Mouse (Mus musculus) hindbrain, embryonic 16.5 days (tissue): ENCODE data around the gene Mettl6. TPM values are rescaled to one million over a fixed set of nuclear protein-coding genes. Genes with fewer than 3 reads are reported as not detected.

ENCODE experiments used
- ATAC-seq: fragments of 200-750 bp; cut with Nextera tagmentation; 2 replicates; pipeline ENCODE4 v1.8.0; 2017; ENCODE audit warnings: moderate TSS enrichment, moderate library complexity
- H3K27ac ChIP-seq: fragments of 300-500 bp; sonication (generic); 2 replicates; pipeline ENCODE4 v1.5.1; 2014; ENCODE audit warnings: low read depth, mild to moderate bottlenecking, control low read depth, low read length, moderate library complexity
- H3K27me3 ChIP-seq: fragments of 300-500 bp; sonication (generic); replicated peaks from 2 replicates; pipeline ENCODE4 v1.6.1; 2014; ENCODE audit warnings: low read length; ENCODE audit not compliant: control insufficient read depth, insufficient read depth
- H3K36me3 ChIP-seq: fragments of 300-500 bp; sonication (generic); 2 replicates; pipeline ENCODE4 v1.6.1; 2014; ENCODE audit warnings: mild to moderate bottlenecking, low read length, moderate library complexity, mixed read lengths; ENCODE audit not compliant: control insufficient read depth, insufficient read depth
- H3K4me1 ChIP-seq: fragments of 300-500 bp; sonication (generic); 2 replicates; pipeline ENCODE4 v1.6.1; 2014; ENCODE audit warnings: low read depth, low read length; ENCODE audit not compliant: control insufficient read depth, insufficient read depth
- H3K4me2 ChIP-seq: fragments of 300-500 bp; sonication (generic); 2 replicates; pipeline ENCODE4 v1.6.1; 2014; ENCODE audit warnings: mild to moderate bottlenecking, low read length, control low read depth, moderate library complexity
- H3K4me3 ChIP-seq: fragments of 300-500 bp; sonication (generic); 2 replicates; pipeline ENCODE4 v1.5.1; 2014; ENCODE audit warnings: mild to moderate bottlenecking, low read length, control low read depth, moderate library complexity
- H3K9ac ChIP-seq: fragments of 300-500 bp; sonication (generic); 2 replicates; pipeline ENCODE4 v1.6.1; 2014; ENCODE audit warnings: low read depth, mild to moderate bottlenecking, control low read depth, low read length, moderate library complexity
- H3K9me3 ChIP-seq: fragments of 300-500 bp; sonication (generic); 2 replicates; pipeline ENCODE4 v1.6.1; 2014; ENCODE audit warnings: mild to moderate bottlenecking, low read length, moderate library complexity; ENCODE audit not compliant: control insufficient read depth
- WGBS: fragments of 180-500 bp; shearing (Covaris S2); extraction: QIAGEN DNeasy Blood & Tissue Kit; methylation state at CpG from one replicate; pipeline ENCODE4 v1.1.7; 2014; 5-methylcytosine and 5-hydroxymethylcytosine counted together
- polyA plus RNA-seq: library from polyadenylated mRNA; unstranded; fragments of >200 nt; fragmentation: Nextera tagmentation; extraction: Ambion mirVana; gene quantifications from 2 replicates; pipeline ENCODE4 v1.2.1, GENCODE M21; 2015

Gene Mettl6
- polyA plus RNA-seq = 36.9 and 38.5 TPM in 2 replicates

- WGBS = under 1% methylated on average over 46 of the region's 49 CpGs
- Histone ChIP-seq H3K27ac (peak within 1 kb of the TSS; percentile 84), H3K4me2 (peak within 1 kb of the TSS; percentile 85), H3K27me3 (no peaks in the 10 kb centered on the region), H3K9me3 (no peaks in the 10 kb centered on the region), H3K36me3 (no peaks in the 10 kb centered on the region), H3K4me3 (peak within 1 kb of the TSS; percentile 80), H3K4me1 (peaks cover 29% of the 10 kb centered on the region), H3K9ac (peak within 1 kb of the TSS; percentile 89)
- ATAC-seq = peak; percentile 97
Observed at GRCm38 (mm10) chr14:31494975-31495455, at the start of gene Mettl6. Mettl6 (minus strand) TSS chr14:31495040.

- no peak overlapping the region for H3K27ac ChIP-seq
- H3K9ac ChIP-seq = no peak overlapping the region
- no peaks in the 10 kb centered on the region for H3K9me3 ChIP-seq
- no peak overlapping the region for H3K4me2 ChIP-seq
- H3K36me3 ChIP-seq = no peaks in the 10 kb centered on the region
- WGBS = 82% methylated on average over 11 of the region's 11 CpGs
- ATAC-seq = no peak
- no peaks in the 10 kb centered on the region for H3K27me3 ChIP-seq
- H3K4me3 ChIP-seq = no peak overlapping the region
- H3K4me1 ChIP-seq = no peaks in the 10 kb centered on the region
Observed at GRCm38 (mm10) chr14:31543885-31544442, 49.1 kb upstream of the Mettl6 start.

GRCm38 (mm10) chr14:31537298-31537697 lies 42.5 kb upstream of the Mettl6 start:
- WGBS = 75% methylated on average over 6 of the region's 6 CpGs
- no peak for ATAC-seq
- no peak overlapping the region for H3K4me3 ChIP-seq

GRCm38 (mm10) chr14:31532656-31533055 lies 37.8 kb upstream of the Mettl6 start:
- no peak for ATAC-seq
- 63% methylated on average over 3 of the region's 3 CpGs for WGBS
- H3K27ac ChIP-seq = no peak overlapping the region

More at GRCm38 (mm10) chr14:31537298-31537697, 42.5 kb upstream of the Mettl6 start:
- Histone ChIP-seq H3K27me3 (no peaks in the 10 kb centered on the region), H3K4me2 (no peak overlapping the region), H3K9ac (no peak overlapping the region), H3K4me1 (no peaks in the 10 kb centered on the region), H3K36me3 (no peaks in the 10 kb centered on the region), H3K27ac (no peak overlapping the region), H3K9me3 (no peaks in the 10 kb centered on the region)

GRCm38 (mm10) chr14:31531506-31532148 lies 36.8 kb upstream of the Mettl6 start:
- Histone ChIP-seq H3K9me3 (no peaks in the 10 kb centered on the region), H3K36me3 (no peaks in the 10 kb centered on the region), H3K9ac (no peak overlapping the region), H3K4me3 (no peak overlapping the region), H3K27ac (no peak overlapping the region), H3K27me3 (no peaks in the 10 kb centered on the region), H3K4me2 (no peak overlapping the region), H3K4me1 (no peaks in the 10 kb centered on the region)
- ATAC-seq = no peak
- 78% methylated on average over 12 of the region's 12 CpGs for WGBS

More at GRCm38 (mm10) chr14:31532656-31533055, 37.8 kb upstream of the Mettl6 start:
- H3K4me1 ChIP-seq = no peaks in the 10 kb centered on the region
- no peak overlapping the region for H3K4me2 ChIP-seq
- no peaks in the 10 kb centered on the region for H3K36me3 ChIP-seq
- H3K9ac ChIP-seq = no peak overlapping the region
- no peaks in the 10 kb centered on the region for H3K27me3 ChIP-seq
- no peaks in the 10 kb centered on the region for H3K9me3 ChIP-seq
- H3K4me3 ChIP-seq = no peak overlapping the region

- no peaks in the 10 kb centered on the region for H3K36me3 ChIP-seq
- no peak for ATAC-seq
- no peak overlapping the region for H3K27ac ChIP-seq
- H3K27me3 ChIP-seq = no peaks in the 10 kb centered on the region
- WGBS = 89% methylated on average over 4 of the region's 4 CpGs
- H3K4me2 ChIP-seq = no peak overlapping the region
- H3K4me3 ChIP-seq = no peak overlapping the region
- H3K4me1 ChIP-seq = no peaks in the 10 kb centered on the region
- no peaks in the 10 kb centered on the region for H3K9me3 ChIP-seq
- H3K9ac ChIP-seq = no peak overlapping the region
Observed at GRCm38 (mm10) chr14:31530847-31531246, 36.0 kb upstream of the Mettl6 start.

- H3K27me3 ChIP-seq = no peaks in the 10 kb centered on the region
- no peak overlapping the region for H3K4me3 ChIP-seq
- H3K36me3 ChIP-seq = no peaks in the 10 kb centered on the region
- WGBS = 82% methylated on average over 7 of the region's 7 CpGs
- no peak overlapping the region for H3K9ac ChIP-seq
- no peaks in the 10 kb centered on the region for H3K4me1 ChIP-seq
- H3K4me2 ChIP-seq = no peak overlapping the region
- no peak for ATAC-seq
- no peak overlapping the region for H3K27ac ChIP-seq
- H3K9me3 ChIP-seq = no peaks in the 10 kb centered on the region
Observed at GRCm38 (mm10) chr14:31525040-31525810, 30.4 kb upstream of the Mettl6 start.

- no peak overlapping the region for H3K4me2 ChIP-seq
- H3K4me1 ChIP-seq = no peaks in the 10 kb centered on the region
- H3K27ac ChIP-seq = no peak overlapping the region
- 82% methylated on average over 2 of the region's 2 CpGs for WGBS
- no peaks in the 10 kb centered on the region for H3K36me3 ChIP-seq
- no peak for ATAC-seq
- H3K9me3 ChIP-seq = no peaks in the 10 kb centered on the region
- H3K27me3 ChIP-seq = no peaks in the 10 kb centered on the region
- no peak overlapping the region for H3K4me3 ChIP-seq
- H3K9ac ChIP-seq = no peak overlapping the region
Observed at GRCm38 (mm10) chr14:31521318-31521717, 26.5 kb upstream of the Mettl6 start.

GRCm38 (mm10) chr14:31519165-31519564 lies 24.3 kb upstream of the Mettl6 start:
- H3K4me1 ChIP-seq = no peaks in the 10 kb centered on the region
- no peak overlapping the region for H3K4me2 ChIP-seq
- H3K27ac ChIP-seq = no peak overlapping the region
- H3K4me3 ChIP-seq = no peak overlapping the region
- H3K36me3 ChIP-seq = no peaks in the 10 kb centered on the region
- H3K27me3 ChIP-seq = no peaks in the 10 kb centered on the region
- H3K9me3 ChIP-seq = peaks cover 6% of the 10 kb centered on the region; the same call in 1 of the 2 replicates
- 58% methylated on average over 3 of the region's 3 CpGs for WGBS
- no peak overlapping the region for H3K9ac ChIP-seq
- ATAC-seq = no peak
